Mouse (Mus musculus) liver, embryonic 14.5 days (tissue): ENCODE data around the gene 1700012B07Rik. TPM values are rescaled to one million over a fixed set of nuclear protein-coding genes. Genes with fewer than 3 reads are reported as not detected.

Experiments used
- ATAC-seq: fragments of 200-750 bp; cut with Nextera tagmentation; 2 replicates; pipeline ENCODE4 v1.8.0; 2017; ENCODE audit warnings: moderate number of reproducible peaks, mild to moderate bottlenecking, moderate library complexity; ENCODE audit not compliant: insufficient read depth
- DNase-seq, 3 experiments: peaks; one replicate each; pipeline ENCODE4 v3.0.0-alpha.2; 2012 to 2013; ENCODE audit warnings: low read depth in 3 of 3, low spot score in 3 of 3
- H3K27ac ChIP-seq: fragments of 300-500 bp; sonication (generic); 2 replicates; pipeline ENCODE4 v1.5.1; 2014; ENCODE audit warnings: moderate library complexity, mild to moderate bottlenecking, control low read depth, inconsistent platforms
- H3K27me3 ChIP-seq: fragments of 300-500 bp; sonication (generic); 2 replicates; pipeline ENCODE4 v1.6.1; 2014; ENCODE audit warnings: mild to moderate bottlenecking, low read length, moderate library complexity; ENCODE audit not compliant: control insufficient read depth, insufficient read depth
- H3K36me3 ChIP-seq: fragments of 300-500 bp; sonication (generic); replicated peaks from 2 replicates; pipeline ENCODE4 v1.6.1; 2014; ENCODE audit warnings: low read depth; ENCODE audit not compliant: control insufficient read depth, insufficient read depth
- H3K4me1 ChIP-seq, 2 experiments: fragments of 200-500 bp in 1 of 2; fragments of 300-500 bp in 1 of 2; sonication (generic) in 1 of 2; replicated peaks; 2 replicates each; pipeline ENCODE4 v1.6.1; 2012 to 2014; ENCODE audit warnings: antibody characterized with exemption in 1 of 2, inconsistent platforms in 1 of 2, low read length in 1 of 2; ENCODE audit not compliant: control insufficient read depth in 2 of 2, insufficient read depth in 2 of 2
- H3K4me2 ChIP-seq: fragments of 300-500 bp; sonication (generic); 2 replicates; pipeline ENCODE4 v1.6.1; 2014; ENCODE audit warnings: low read depth, mild to moderate bottlenecking, control low read depth, moderate library complexity
- H3K4me3 ChIP-seq, 2 experiments: fragments of 200-500 bp in 1 of 2; fragments of 300-500 bp in 1 of 2; sonication (generic) in 1 of 2; 2 replicates each; pipeline ENCODE4 v1.5.1; 2012 to 2014; ENCODE audit warnings: low read depth in 2 of 2, low read length in 2 of 2, mild to moderate bottlenecking in 2 of 2, control low read depth in 1 of 2, inconsistent platforms in 1 of 2, moderate library complexity in 1 of 2; ENCODE audit not compliant: insufficient read depth in 1 of 2
- H3K9ac ChIP-seq: fragments of 300-500 bp; sonication (generic); replicated peaks from 2 replicates; pipeline ENCODE4 v1.6.1; 2014; ENCODE audit warnings: mild to moderate bottlenecking, control low read depth, moderate library complexity
- H3K9me3 ChIP-seq: fragments of 300-500 bp; sonication (generic); 2 replicates; pipeline ENCODE4 v1.6.1; 2016; ENCODE audit warnings: low read length, mixed read lengths; ENCODE audit not compliant: control insufficient read depth
- CTCF ChIP-seq: IDR thresholded peaks from 2 replicates; pipeline ENCODE4 v1.5.1; 2016; ENCODE audit warnings: antibody characterized with exemption, low read depth, control low read depth
- EP300 ChIP-seq: IDR thresholded peaks from 2 replicates; pipeline ENCODE4 v1.6.1; 2016; ENCODE audit warnings: antibody characterized with exemption, low read depth
- WGBS: fragments of 180-500 bp; shearing (Covaris S2); extraction: QIAGEN DNeasy Blood & Tissue Kit; methylation state at CpG from one replicate; pipeline ENCODE4 v1.1.7; 2014; ENCODE audit not compliant: insufficient replicate concordance; 5-methylcytosine and 5-hydroxymethylcytosine counted together
- polyA plus RNA-seq, 2 experiments: library from polyadenylated mRNA; depleted of rRNA in 1 of 2; stranded (reverse) in 1 of 2; unstranded in 1 of 2; fragments of >200 nt; fragmentation: Nextera tagmentation in 1 of 2; extraction: Ambion mirVana in 1 of 2; gene quantifications; 2 replicates each; pipeline versions ENCODE4 v1.2.1 to v1.2.3; 2012 to 2014

Gene 1700012B07Rik
- polyA plus RNA-seq, 2 experiments: 0.04 TPM; not detected in 1

- no peaks in the 10 kb centered on the region for H3K4me1 ChIP-seq
- ATAC-seq (no peak), DNase-seq (no peak)
- H3K9ac ChIP-seq: no peak overlapping the region
- H3K27ac ChIP-seq: no peak overlapping the region
- TF ChIP-seq EP300: no peak
- TF ChIP-seq CTCF: no peak
- 59% methylated on average over 4 of the region's 4 CpGs for WGBS
- no peaks in the 10 kb centered on the region for H3K27me3 ChIP-seq
- no peaks in the 10 kb centered on the region for H3K9me3 ChIP-seq
- no peak overlapping the region for H3K4me2 ChIP-seq
- H3K4me3 ChIP-seq: no peak overlapping the region
- no peaks in the 10 kb centered on the region for H3K36me3 ChIP-seq
Measured at GRCm38 (mm10) chr11:109745210-109745609, 82.6 kb downstream of the 1700012B07Rik start.

GRCm38 (mm10) chr11:109737967-109738366 lies 89.9 kb downstream of the 1700012B07Rik start:
- no peaks in the 10 kb centered on the region for H3K9me3 ChIP-seq
- WGBS: 42% methylated on average over 3 of the region's 3 CpGs
- no peaks in the 10 kb centered on the region; a peak in 1 of 4 replicates for H3K4me1 ChIP-seq
- no peak for TF ChIP-seq CTCF
- no peak for TF ChIP-seq EP300
- H3K4me3 ChIP-seq: no peak overlapping the region
- DNase-seq (no peak), ATAC-seq (no peak)
- no peak overlapping the region for H3K4me2 ChIP-seq
- no peaks in the 10 kb centered on the region for H3K27me3 ChIP-seq
- H3K27ac ChIP-seq: no peak overlapping the region
- no peak overlapping the region for H3K9ac ChIP-seq
- H3K36me3 ChIP-seq: no peaks in the 10 kb centered on the region

Other genes starting within 250 kb of the 1700012B07Rik start
- 8.3 and 11.9 TPM in 2 replicates for gene Wipi1, start 216.1 kb downstream of the 1700012B07Rik start, polyA plus RNA-seq (2012; rRNA removed)
- 9.0 and 13.4 TPM in 2 replicates for gene Wipi1, start 216.1 kb downstream of the 1700012B07Rik start, polyA plus RNA-seq (2014; fragmentation: Nextera tagmentation; extraction: Ambion mirVana)
- 30.1 and 43.9 TPM in 2 replicates for gene Prkar1a, start 178.6 kb downstream of the 1700012B07Rik start, polyA plus RNA-seq (2012; rRNA removed)
- gene Prkar1a, start 178.6 kb downstream of the 1700012B07Rik start, polyA plus RNA-seq (2014; fragmentation: Nextera tagmentation; extraction: Ambion mirVana): 115 and 128 TPM in 2 replicates
- 3.0 and 3.4 TPM in 2 replicates for gene Fam20a, start 105.8 kb downstream of the 1700012B07Rik start, polyA plus RNA-seq (2012; rRNA removed)
- 3.8 and 4.1 TPM in 2 replicates for gene Fam20a, start 105.8 kb downstream of the 1700012B07Rik start, polyA plus RNA-seq (2014; fragmentation: Nextera tagmentation; extraction: Ambion mirVana)
- 3.5 and 4.7 TPM in 2 replicates for gene Abca8b, start 167.8 kb upstream of the 1700012B07Rik start, polyA plus RNA-seq (2012; rRNA removed)
- gene Abca8b, start 167.8 kb upstream of the 1700012B07Rik start, polyA plus RNA-seq (2014; fragmentation: Nextera tagmentation; extraction: Ambion mirVana): 4.7 and 5.4 TPM in 2 replicates